Mouse (Mus musculus): ENCODE measurements around the gene Extl1. TPM values are rescaled to one million over a fixed set of nuclear protein-coding genes. Genes with fewer than 3 reads are reported as not detected.

Gene Extl1
- polyA plus RNA-seq, 1 experiment = 0.13 TPM

- H3ac ChIP-seq (ENCODE audit: control insufficient read depth, insufficient read length, low read depth) = no peak overlapping the region
- H3K36me3 ChIP-seq (ENCODE audit: control insufficient read depth, insufficient read depth) = no peaks in the 10 kb centered on the region
- no peaks in the 10 kb centered on the region for H3K79me2 ChIP-seq (ENCODE audit: control insufficient read depth, insufficient read depth)
- H3K4me3 ChIP-seq (ENCODE audit: insufficient read depth, poor library complexity, severe bottlenecking) = no peak overlapping the region
- no peaks in the 10 kb centered on the region for H3K79me3 ChIP-seq (ENCODE audit: low read depth)
- TF ChIP-seq MYOG (IDR thresholded peaks at IDR 0.05; ENCODE audit: control insufficient read depth, extremely low read depth, insufficient read length) (no peak), MAX (IDR thresholded peaks at IDR 0.05) (no peak), USF1 (IDR thresholded peaks at IDR 0.05; ENCODE audit: low read depth) (no peak), CEBPB (IDR thresholded peaks at IDR 0.05; ENCODE audit: low read depth) (no peak), MYOD1 (IDR thresholded peaks at IDR 0.05; ENCODE audit: control insufficient read depth, insufficient read length, low read depth) (no peak), CTCF (IDR thresholded peaks at IDR 0.05; ENCODE audit: control insufficient read depth, insufficient read depth, insufficient read length) (no peak), FOSL1 (IDR thresholded peaks at IDR 0.05; ENCODE audit: insufficient read depth, low read length, poor library complexity, severe bottlenecking) (no peak)
- H3K27me3 ChIP-seq (ENCODE audit: control insufficient read depth, insufficient read depth, insufficient read length) = no peaks in the 10 kb centered on the region
These were observed 73.5 kb downstream of the Extl1 start for GRCm38 (mm10) chr4:134310106-134310505.

DNA sequence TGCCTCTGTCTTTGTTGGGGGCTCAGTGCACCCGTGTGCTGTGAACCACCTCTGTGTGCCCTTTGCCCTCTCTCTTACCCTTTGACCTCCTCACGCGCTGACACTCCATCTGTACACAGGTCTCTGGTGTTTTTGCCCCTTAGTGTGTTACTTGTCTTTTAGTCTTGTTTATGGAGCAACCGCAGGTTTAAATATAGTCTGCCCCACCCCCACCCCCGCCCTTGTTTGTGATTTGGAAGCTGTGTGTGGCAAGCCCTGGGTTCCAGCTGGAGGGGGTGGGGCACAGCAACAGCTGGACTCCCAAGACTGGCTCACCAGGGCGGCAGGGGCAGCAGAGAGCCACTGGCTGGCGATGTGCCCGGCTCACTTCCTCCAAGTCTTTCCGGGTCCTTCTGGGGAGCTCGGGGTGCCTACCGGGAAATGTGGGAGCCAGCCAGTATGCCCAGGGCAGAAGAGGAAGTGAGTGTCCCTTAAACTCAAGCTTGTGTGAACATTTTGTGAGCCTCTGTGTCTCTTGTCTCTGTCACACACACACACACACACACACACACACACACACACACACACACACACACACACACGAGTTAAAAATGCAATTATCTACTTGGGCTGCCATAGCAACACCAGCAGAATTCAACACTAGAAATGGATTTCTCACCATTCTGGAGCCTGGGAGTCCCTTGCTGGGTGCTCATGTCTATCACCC, 76.1 kb downstream of the Extl1 start:
- Histone ChIP-seq H3ac (ENCODE audit: control insufficient read depth, insufficient read length, low read depth) (no peak overlapping the region), H3K4me3 (ENCODE audit: insufficient read depth, poor library complexity, severe bottlenecking) (no peak overlapping the region), H3K79me2 (ENCODE audit: control insufficient read depth, insufficient read depth) (no peaks in the 10 kb centered on the region), H3K79me3 (ENCODE audit: low read depth) (no peaks in the 10 kb centered on the region), H3K27me3 (ENCODE audit: control insufficient read depth, insufficient read depth, insufficient read length) (no peaks in the 10 kb centered on the region), H3K36me3 (ENCODE audit: control insufficient read depth, insufficient read depth) (no peaks in the 10 kb centered on the region)
- no peak for TF ChIP-seq USF1 (IDR thresholded peaks at IDR 0.05; ENCODE audit: low read depth)
- peak; percentile 40 for TF ChIP-seq CTCF (IDR thresholded peaks at IDR 0.05; ENCODE audit: control insufficient read depth, insufficient read depth, insufficient read length)
- no peak for TF ChIP-seq FOSL1 (IDR thresholded peaks at IDR 0.05; ENCODE audit: insufficient read depth, low read length, poor library complexity, severe bottlenecking)
- TF ChIP-seq MAX (IDR thresholded peaks at IDR 0.05) = no peak
- no peak for TF ChIP-seq MYOD1 (IDR thresholded peaks at IDR 0.05; ENCODE audit: control insufficient read depth, insufficient read length, low read depth)

DNA sequence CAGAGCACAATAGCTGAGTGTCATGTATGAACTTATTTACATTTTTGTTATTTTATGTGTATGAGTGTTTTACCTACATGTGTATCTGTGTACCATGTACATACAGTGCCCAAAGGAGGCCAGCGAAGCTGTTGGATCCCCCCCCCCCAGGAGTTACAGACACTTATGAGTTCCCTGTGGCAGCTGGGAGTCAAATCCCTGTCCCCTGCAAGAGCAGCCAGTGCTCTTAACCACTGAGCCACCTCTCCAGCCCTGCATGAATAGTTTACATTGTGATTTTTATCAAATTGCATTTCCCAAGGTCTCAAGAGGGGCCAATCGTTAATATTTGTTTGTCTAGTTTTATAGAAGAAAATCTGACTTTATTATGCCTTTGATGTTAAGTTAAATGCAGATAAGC, 76.7 kb downstream of the Extl1 start:
- no peaks in the 10 kb centered on the region for H3K79me3 ChIP-seq (ENCODE audit: low read depth)
- no peaks in the 10 kb centered on the region for H3K27me3 ChIP-seq (ENCODE audit: control insufficient read depth, insufficient read depth, insufficient read length)
- no peaks in the 10 kb centered on the region for H3K36me3 ChIP-seq (ENCODE audit: control insufficient read depth, insufficient read depth)
- no peak for TF ChIP-seq CEBPB (IDR thresholded peaks at IDR 0.05; ENCODE audit: low read depth)
- no peak for TF ChIP-seq MYOG (IDR thresholded peaks at IDR 0.05; ENCODE audit: control insufficient read depth, extremely low read depth, insufficient read length)
- no peak for TF ChIP-seq MAX (IDR thresholded peaks at IDR 0.05)
- TF ChIP-seq CTCF (IDR thresholded peaks at IDR 0.05; ENCODE audit: control insufficient read depth, insufficient read depth, insufficient read length) = no peak
- TF ChIP-seq FOSL1 (IDR thresholded peaks at IDR 0.05; ENCODE audit: insufficient read depth, low read length, poor library complexity, severe bottlenecking) = no peak
- no peak for TF ChIP-seq MYOD1 (IDR thresholded peaks at IDR 0.05; ENCODE audit: control insufficient read depth, insufficient read length, low read depth)
- TF ChIP-seq USF1 (IDR thresholded peaks at IDR 0.05; ENCODE audit: low read depth) = no peak
- H3K4me3 ChIP-seq (ENCODE audit: insufficient read depth, poor library complexity, severe bottlenecking) = no peak overlapping the region
- H3K79me2 ChIP-seq (ENCODE audit: control insufficient read depth, insufficient read depth) = no peaks in the 10 kb centered on the region
- H3ac ChIP-seq (ENCODE audit: control insufficient read depth, insufficient read length, low read depth) = no peak overlapping the region

Other genes starting within 250 kb of the Extl1 start
- gene Cep85, start 196.7 kb downstream of the Extl1 start, polyA plus RNA-seq (2012; fragmentation: generic; extraction: Trizol) = 11.2 TPM
- not detected for gene Gm7534, start 180.8 kb downstream of the Extl1 start, polyA plus RNA-seq (2012; fragmentation: generic; extraction: Trizol)
- not detected for gene Catsper4, start 156.5 kb downstream of the Extl1 start, polyA plus RNA-seq (2012; fragmentation: generic; extraction: Trizol)
- gene Cnksr1, start 145.5 kb downstream of the Extl1 start, polyA plus RNA-seq (2012; fragmentation: generic; extraction: Trizol) = 0.02 TPM
- 0.36 TPM for gene E130218I03Rik, start 140.2 kb downstream of the Extl1 start, polyA plus RNA-seq (2012; fragmentation: generic; extraction: Trizol)
- gene Zfp593, start 138.3 kb downstream of the Extl1 start, polyA plus RNA-seq (2012; fragmentation: generic; extraction: Trizol) = 20.4 TPM
- gene Gm30191, start 136.9 kb downstream of the Extl1 start, polyA plus RNA-seq (2012; fragmentation: generic; extraction: Trizol) = not detected
- not detected for gene Grrp1, start 129.7 kb downstream of the Extl1 start, polyA plus RNA-seq (2012; fragmentation: generic; extraction: Trizol)
- 2.7 TPM for gene Pdik1l, start 96.0 kb downstream of the Extl1 start, polyA plus RNA-seq (2012; fragmentation: generic; extraction: Trizol)
- gene Trim63, start 68.7 kb downstream of the Extl1 start, polyA plus RNA-seq (2012; fragmentation: generic; extraction: Trizol) = 0.19 TPM
- not detected for gene Slc30a2, start 40.7 kb downstream of the Extl1 start, polyA plus RNA-seq (2012; fragmentation: generic; extraction: Trizol)
- 9.0 TPM for gene Pafah2, start 12.5 kb upstream of the Extl1 start, polyA plus RNA-seq (2012; fragmentation: generic; extraction: Trizol)
- gene Stmn1, start 84.5 kb upstream of the Extl1 start, polyA plus RNA-seq (2012; fragmentation: generic; extraction: Trizol) = 349 TPM
- 5.1 TPM for gene Paqr7, start 112.8 kb upstream of the Extl1 start, polyA plus RNA-seq (2012; fragmentation: generic; extraction: Trizol)
- 14.9 TPM for gene Aunip, start 127.1 kb upstream of the Extl1 start, polyA plus RNA-seq (2012; fragmentation: generic; extraction: Trizol)
- 66.6 TPM for gene Mtfr1l, start 151.5 kb upstream of the Extl1 start, polyA plus RNA-seq (2012; fragmentation: generic; extraction: Trizol)
- gene Selenon, start 168.3 kb upstream of the Extl1 start, polyA plus RNA-seq (2012; fragmentation: generic; extraction: Trizol) = 46.4 TPM

Data from C2C12 (cell line).